Mouse (Mus musculus) megakaryocyte, embryonic 14.5 days (primary cell): ENCODE measurements around the gene Sdha. TPM values are rescaled to one million over a fixed set of nuclear protein-coding genes. Genes with fewer than 3 reads are reported as not detected.
A peak's percentile ranks its signal among the peaks of the same experiment; 100 is the strongest.

Source experiments
- H3K27me3 ChIP-seq: replicated peaks from 2 replicates; pipeline ENCODE3; 2012; ENCODE audit warnings: inconsistent platforms
- H3K36me3 ChIP-seq: replicated peaks from 2 replicates; pipeline ENCODE3; 2012; ENCODE audit warnings: low read length, inconsistent platforms, mixed read lengths
- H3K4me1 ChIP-seq: 2 replicates; pipeline ENCODE4 v1.6.1; 2012; ENCODE audit warnings: inconsistent platforms
- H3K4me3 ChIP-seq: replicated peaks from 2 replicates; pipeline ENCODE3; 2012; ENCODE audit warnings: moderate library complexity, mild to moderate bottlenecking, inconsistent platforms
- H3K9me3 ChIP-seq: 2 replicates; pipeline ENCODE4 v1.6.1; 2012; ENCODE audit warnings: inconsistent platforms
- FLI1 ChIP-seq: IDR thresholded peaks from 2 replicates; pipeline ENCODE4 v1.6.1; 2012; ENCODE audit warnings: low read length, inconsistent platforms, mixed read lengths
- GATA1 ChIP-seq: IDR thresholded peaks from 3 replicates; pipeline ENCODE4 v1.6.1; 2012; ENCODE audit warnings: mixed read lengths, low read length, inconsistent platforms, borderline replicate concordance
- polyA plus RNA-seq: library from polyadenylated mRNA; stranded (reverse); fragments of >175 nt; gene quantifications from 2 replicates; pipeline ENCODE4 v1.2.3, GENCODE M21; 2012; ENCODE audit warnings: low replicate concordance; ENCODE audit not compliant: insufficient read depth

Gene Sdha
- polyA plus RNA-seq: 1.7 and 11.3 TPM in 2 replicates

- H3K4me3 ChIP-seq: peak within 1 kb of the TSS; percentile 93
- TF ChIP-seq GATA1 (no peak), FLI1 (no peak)
- H3K9me3 ChIP-seq: no peaks in the 10 kb centered on the region
- H3K36me3 ChIP-seq: peaks cover 32% of the 10 kb centered on the region
- H3K27me3 ChIP-seq: no peaks in the 10 kb centered on the region
- H3K4me1 ChIP-seq: peaks cover 28% of the 10 kb centered on the region; the same call in 1 of the 2 replicates
Observed at GRCm38 (mm10) chr13:74349566-74350434, at the start of gene Sdha, which contains the start of gene Ccdc127. TSS of gene Sdha (minus strand) at chr13:74350280. TSS of gene Ccdc127 (plus strand) at chr13:74350309.

GRCm38 (mm10) chr13:74399298-74399839 is 49.3 kb upstream of the Sdha start, which contains the start of gene Ftl1-ps1:
TSS of gene Ftl1-ps1 (plus strand) at chr13:74399694.
- Histone ChIP-seq H3K4me3 (no peak within 1 kb of the TSS), H3K27me3 (peaks cover 5% of the 10 kb centered on the region), H3K9me3 (no peaks in the 10 kb centered on the region), H3K36me3 (no peaks in the 10 kb centered on the region), H3K4me1 (no peaks in the 10 kb centered on the region)
- TF ChIP-seq FLI1 (no peak), GATA1 (no peak)

DNA sequence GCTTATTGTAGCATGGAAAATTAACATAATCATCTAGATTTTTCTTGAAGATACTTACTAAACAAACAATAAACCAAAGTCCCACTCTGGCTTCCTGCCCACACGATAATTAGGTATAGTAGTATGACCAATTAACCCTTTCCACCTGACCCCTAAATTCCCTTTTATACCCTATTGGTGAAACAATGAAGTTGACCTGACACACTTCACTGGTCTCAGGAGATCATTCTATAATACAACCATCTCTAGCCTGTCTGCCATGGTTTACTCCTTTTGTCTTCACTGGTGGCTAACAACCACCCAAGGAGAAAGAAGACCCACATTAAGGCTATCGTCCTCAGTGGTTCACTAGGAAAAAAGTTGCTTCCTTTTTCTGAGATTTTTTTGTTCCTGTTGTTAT is 41.1 kb upstream of the Sdha start:
- Histone ChIP-seq H3K4me3 (no peak overlapping the region), H3K9me3 (no peaks in the 10 kb centered on the region), H3K36me3 (no peaks in the 10 kb centered on the region), H3K27me3 (no peaks in the 10 kb centered on the region), H3K4me1 (peaks cover 6% of the 10 kb centered on the region)
- TF ChIP-seq FLI1: no peak
- no peak for TF ChIP-seq GATA1

GRCm38 (mm10) chr13:74390371-74390990 is 40.4 kb upstream of the Sdha start, which contains the start of gene Zfp72:
TSS of gene Zfp72 (minus strand) at chr13:74390836.
- Histone ChIP-seq H3K4me1 (peaks cover 6% of the 10 kb centered on the region), H3K9me3 (no peaks in the 10 kb centered on the region), H3K4me3 (peak within 1 kb of the TSS; percentile 89), H3K27me3 (no peaks in the 10 kb centered on the region), H3K36me3 (no peaks in the 10 kb centered on the region)
- TF ChIP-seq GATA1 (no peak), FLI1 (no peak)

DNA sequence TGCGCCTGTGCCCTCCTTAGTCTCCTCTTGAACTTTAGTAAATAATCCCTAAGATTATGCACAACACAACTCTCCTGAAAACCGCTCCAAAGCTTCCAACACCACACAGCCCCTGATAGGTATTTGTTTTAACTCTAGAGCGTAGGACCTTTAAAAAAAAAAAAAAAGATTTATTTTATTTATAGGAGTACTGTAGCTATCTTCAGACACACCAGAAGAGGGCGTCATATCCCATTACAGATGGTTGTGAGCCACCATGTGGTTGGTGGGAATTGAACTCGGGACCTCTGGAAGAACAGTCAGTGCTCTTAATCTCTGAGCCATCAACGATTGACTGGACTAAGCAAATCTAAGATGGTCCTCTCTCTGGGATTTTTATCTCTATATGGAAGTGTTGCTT is 39.6 kb upstream of the Sdha start:
- TF ChIP-seq GATA1 (no peak), FLI1 (no peak)
- H3K4me1 ChIP-seq: peaks cover 6% of the 10 kb centered on the region
- no peaks in the 10 kb centered on the region for H3K27me3 ChIP-seq
- no peaks in the 10 kb centered on the region for H3K36me3 ChIP-seq
- peak overlapping the region; percentile 89 for H3K4me3 ChIP-seq
- H3K9me3 ChIP-seq: no peaks in the 10 kb centered on the region

- H3K4me1 ChIP-seq: no peaks in the 10 kb centered on the region
- no peaks in the 10 kb centered on the region for H3K9me3 ChIP-seq
- no peak for TF ChIP-seq FLI1
- no peak for TF ChIP-seq GATA1
- H3K4me3 ChIP-seq: no peak overlapping the region
- no peaks in the 10 kb centered on the region for H3K27me3 ChIP-seq
- no peaks in the 10 kb centered on the region for H3K36me3 ChIP-seq
Observed at GRCm38 (mm10) chr13:74382289-74382688, 32.2 kb upstream of the Sdha start.

DNA sequence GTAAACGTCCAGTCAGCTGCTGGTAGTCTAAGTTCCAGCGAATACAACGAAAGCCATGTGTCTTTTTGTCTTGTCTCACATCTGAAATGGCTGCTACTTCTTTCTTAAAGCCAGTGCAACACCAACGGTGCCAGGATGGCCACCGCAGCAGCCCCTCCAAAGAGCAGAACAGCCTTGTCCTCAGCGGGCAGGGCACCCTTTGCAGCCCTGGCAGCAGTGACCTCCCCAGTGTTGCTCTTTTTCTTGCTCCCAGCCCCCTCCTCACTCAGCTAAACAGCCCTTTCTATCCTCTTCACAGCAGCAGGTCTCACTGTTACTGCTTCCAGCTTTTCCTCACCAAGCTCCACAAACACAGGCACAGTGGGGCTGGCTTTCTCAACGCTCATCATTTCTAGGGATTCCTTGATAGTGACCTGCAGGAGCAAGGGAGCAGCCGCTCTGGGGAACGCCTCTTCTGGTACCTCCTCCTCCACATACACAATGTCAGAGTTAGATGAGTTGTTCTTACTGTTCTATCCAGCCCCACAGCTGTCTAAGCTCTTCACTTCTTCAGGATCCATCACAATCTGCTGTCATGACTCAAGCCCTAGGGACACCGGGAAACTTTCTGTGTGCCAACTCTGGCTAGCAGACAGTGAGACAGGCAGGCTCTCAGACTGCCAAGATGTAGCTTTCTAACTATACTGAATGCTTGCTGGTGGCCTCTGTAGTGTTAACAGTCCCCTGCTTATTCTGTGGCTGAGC is 31.6 kb upstream of the Sdha start:
- Histone ChIP-seq H3K4me1 (no peaks in the 10 kb centered on the region), H3K36me3 (no peaks in the 10 kb centered on the region), H3K9me3 (no peaks in the 10 kb centered on the region), H3K4me3 (no peak overlapping the region), H3K27me3 (no peaks in the 10 kb centered on the region)
- TF ChIP-seq GATA1 (no peak), FLI1 (no peak)

DNA sequence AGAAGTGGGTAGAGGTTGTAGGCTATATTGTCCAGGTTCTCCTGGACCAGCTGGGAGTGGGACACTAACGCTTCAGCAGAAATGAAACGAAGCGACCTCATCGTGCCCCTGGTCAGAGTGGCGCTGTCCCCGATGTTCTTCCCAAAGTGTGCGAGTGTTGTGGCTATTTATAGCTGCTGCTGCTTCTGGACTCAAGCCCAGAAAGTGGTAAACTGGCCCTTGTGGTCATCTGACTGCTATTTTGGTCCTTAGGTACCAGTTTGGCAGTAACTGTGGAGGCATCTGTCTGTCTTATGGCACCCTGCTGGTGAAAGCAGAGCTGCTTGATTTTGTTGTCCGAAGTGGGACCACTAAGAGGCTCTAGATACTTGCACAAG is 13.8 kb upstream of the Sdha start, which contains the start of gene Lrrc14b:
TSS of gene Lrrc14b (minus strand) at position 147 of the 377 bp plus-strand sequence.
- TF ChIP-seq FLI1 (no peak), GATA1 (no peak)
- H3K36me3 ChIP-seq: peaks cover 46% of the 10 kb centered on the region

DNA sequence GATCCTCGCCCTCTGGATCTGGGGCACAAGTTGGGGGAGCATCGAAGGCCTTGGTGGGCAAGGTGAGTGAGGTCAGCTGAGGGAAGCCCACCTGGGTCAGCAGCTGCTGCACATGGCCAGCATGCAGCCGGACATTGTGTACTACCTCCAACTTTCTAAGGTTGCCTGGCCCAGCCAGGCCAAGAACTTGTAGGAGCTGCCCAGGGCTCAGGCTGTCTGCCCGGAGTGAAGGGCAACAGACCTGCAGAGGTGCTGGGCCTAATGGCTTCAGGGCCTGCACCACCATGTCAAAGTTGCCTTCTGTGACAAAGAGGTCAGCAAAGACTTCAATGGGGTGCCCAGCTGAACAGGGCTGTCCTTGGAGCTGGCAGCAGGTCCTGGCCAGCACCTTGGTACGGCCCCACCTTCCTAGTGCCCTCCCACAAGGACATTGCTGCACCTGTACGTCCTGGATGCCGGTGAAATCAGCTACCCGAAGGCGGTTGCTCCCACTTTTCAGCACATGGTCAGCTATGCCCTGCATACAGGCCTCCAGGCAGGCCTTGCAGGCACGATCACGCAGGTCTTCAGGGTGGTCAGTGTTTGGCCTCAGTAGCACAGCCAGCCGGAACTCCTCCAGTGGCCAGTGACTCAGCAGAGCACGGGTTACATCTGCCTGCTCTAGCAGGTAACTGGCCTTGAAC is 13.2 kb upstream of the Sdha start:
- peaks cover 11% of the 10 kb centered on the region for H3K4me1 ChIP-seq

More for the DNA sequence above, 13.8 kb upstream of the Sdha start, which contains the start of gene Lrrc14b:
- Histone ChIP-seq H3K27me3 (no peaks in the 10 kb centered on the region), H3K4me3 (peak within 1 kb of the TSS; percentile 50), H3K4me1 (peaks cover 11% of the 10 kb centered on the region), H3K9me3 (peaks cover 11% of the 10 kb centered on the region)

More for the DNA sequence above, 13.2 kb upstream of the Sdha start:
- peak overlapping the region; percentile 50 for H3K4me3 ChIP-seq
- TF ChIP-seq GATA1 (no peak), FLI1 (no peak)
- H3K9me3 ChIP-seq: peaks cover 11% of the 10 kb centered on the region
- H3K27me3 ChIP-seq: no peaks in the 10 kb centered on the region
- peaks cover 51% of the 10 kb centered on the region for H3K36me3 ChIP-seq
